ENCODE assay signal across 26 mouse cellular contexts in the genomic region with DNA sequence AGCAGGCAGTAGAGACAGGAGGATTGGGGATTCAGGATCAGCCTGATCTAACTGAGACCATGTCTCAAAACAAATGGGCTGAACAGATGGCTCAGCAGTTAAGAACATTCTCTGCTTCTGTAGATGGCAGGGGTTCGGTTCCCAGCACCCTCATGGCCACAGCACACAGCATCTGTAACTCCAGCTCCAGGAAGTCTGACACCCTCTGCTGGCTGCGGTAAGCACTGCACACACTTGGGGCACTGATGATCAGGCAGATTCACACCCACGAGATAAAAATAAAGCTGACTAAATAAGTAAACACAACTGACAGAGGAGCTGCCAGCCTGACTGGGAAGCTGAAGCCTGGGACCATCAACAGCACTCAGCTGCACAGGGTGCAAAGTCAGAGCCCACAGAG. TPM values are rescaled to one million over a fixed set of nuclear protein-coding genes. Genes with fewer than 3 reads are reported as not detected.
DNase-seq lines count a peak whose midpoint lies in the region; ATAC-seq and TF ChIP-seq lines count a peak whose summit lies in the region.
"Had no signal": no experiment of that assay in that cellular context is flagged by ENCODE, and none has a peak within 500 bp of the region (broad histone marks: within the 10 kb centered on the region; RNA-seq: fewer than 3 reads in every experiment).

No protein-coding gene starts in this region.

- H3K9me3 ChIP-seq in hindbrain, embryonic 14.5 days (ENCODE audit: control insufficient read depth, low read length), result no peaks in the 10 kb centered on the region
- H3K9me3 ChIP-seq in hindbrain, embryonic 10.5 days, result no peaks in the 10 kb centered on the region
- H3K9me3 ChIP-seq in E14TG2a.4 (ENCODE audit: low read length), result no peaks in the 10 kb centered on the region; the same call in 1 of the 2 replicates
- H3K9me3 ChIP-seq in ES-Bruce4 (replicated peaks; ENCODE audit: control insufficient read depth, insufficient read depth, low read length, poor library complexity, severe bottlenecking), result no peaks in the 10 kb centered on the region
- H3K9me3 ChIP-seq: embryonic facial prominence, embryonic 13.5 days; heart, embryonic 15.5 days; kidney, embryonic 15.5 days; liver, embryonic 12.5 days; midbrain, embryonic 10.5 days; midbrain, embryonic 15.5 days; stomach, embryonic 15.5 days had no signal

- TF ChIP-seq EP300 in ES-Bruce4 (IDR thresholded peaks at IDR 0.05; ENCODE audit: insufficient read depth, low read depth, low read length), result no peak

- H3K27me3 ChIP-seq in hindbrain, embryonic 14.5 days (ENCODE audit: control insufficient read depth, insufficient read depth, low read length), result no peaks in the 10 kb centered on the region
- H3K27me3 ChIP-seq in hindbrain, embryonic 10.5 days (ENCODE audit: insufficient read depth, poor library complexity, severe bottlenecking), result peaks cover 13% of the 10 kb centered on the region; the same call in 1 of the 2 replicates
- 0 out of 2 replicates have a peak, but pooled peaks cover 7% of the 10 kb centered on the region for H3K27me3 ChIP-seq in E14TG2a.4 (ENCODE audit: insufficient read depth, low read length)
- H3K27me3 ChIP-seq in ES-Bruce4 (ENCODE audit: control insufficient read depth, insufficient read depth, low read length, poor library complexity, severe bottlenecking), result no peaks in the 10 kb centered on the region
- H3K27me3 ChIP-seq: embryonic facial prominence, embryonic 13.5 days; heart, embryonic 15.5 days; kidney, embryonic 15.5 days; liver, embryonic 12.5 days; midbrain, embryonic 15.5 days; stomach, embryonic 15.5 days had no signal

- WGBS in hindbrain, embryonic 14.5 days, result 90% methylated on average over 3 of the region's 3 CpGs
- 85% methylated on average over 3 of the region's 3 CpGs for WGBS in hindbrain, embryonic 10.5 days
- WGBS in bone marrow, adult 2 months, result 73% methylated on average over 3 of the region's 3 CpGs

- peak; percentile 65 for TF ChIP-seq CTCF in E14TG2a.4 (conservative IDR thresholded peaks at IDR 0.05; ENCODE audit: low read length)
- TF ChIP-seq CTCF in ES-Bruce4 (IDR thresholded peaks at IDR 0.05; ENCODE audit: low read depth, low read length), result peak; percentile 46
- peak; percentile 10; the same call in 1 of the 2 replicates for TF ChIP-seq CTCF in bone marrow, adult 2 months (IDR thresholded peaks at IDR 0.05; ENCODE audit: control insufficient read depth, insufficient read depth, low read length)

- no peak overlapping the region for H3K4me2 ChIP-seq in hindbrain, embryonic 14.5 days (replicated peaks)
- H3K4me2 ChIP-seq: embryonic facial prominence, embryonic 13.5 days; heart, embryonic 15.5 days; kidney, embryonic 15.5 days; liver, embryonic 12.5 days; midbrain, embryonic 15.5 days; stomach, embryonic 15.5 days had no signal

- no peak for DNase-seq in hindbrain, embryonic 14.5 days (ENCODE audit: low spot score)
- DNase-seq in hindbrain, embryonic 10.5 days (ENCODE audit: low spot score), result no peak
- DNase-seq: adrenal gland, adult 2 months; adrenal gland, postnatal 36 days; B cell, adult 2 months; cerebellum, adult 9-10 months; gastrocnemius, postnatal 10 days; kidney, adult 18-20 months; kidney, postnatal 25 days; left cerebral cortex, postnatal 4 days; liver, postnatal 0 days; lung, postnatal 10 days; right cerebral cortex, postnatal 25 days had no signal

- peaks cover 7% of the 10 kb centered on the region; the same call in 1 of the 2 replicates for H3K4me1 ChIP-seq in hindbrain, embryonic 14.5 days (replicated peaks; ENCODE audit: control insufficient read depth, insufficient read depth, low read length)
- peaks cover 23% of the 10 kb centered on the region for H3K4me1 ChIP-seq in hindbrain, embryonic 10.5 days (replicated peaks)
- H3K4me1 ChIP-seq in E14TG2a.4 (replicated peaks; ENCODE audit: low read depth, low read length) (peaks cover 17% of the 10 kb centered on the region), ES-Bruce4 (ENCODE audit: control insufficient read depth, insufficient read depth, low read length) (no peaks in the 10 kb centered on the region)
- no peaks in the 10 kb centered on the region for H3K4me1 ChIP-seq in bone marrow, adult 2 months (ENCODE audit: control insufficient read depth, insufficient read depth, low read length)
- H3K4me1 ChIP-seq: embryonic facial prominence, embryonic 13.5 days; stomach, embryonic 15.5 days had no signal

- H3K27ac ChIP-seq in hindbrain, embryonic 14.5 days, result 0 out of 2 replicates have a peak overlapping the region, but pooled peaks have one; percentile 21
- H3K27ac ChIP-seq in hindbrain, embryonic 10.5 days, result no peak overlapping the region
- no peak overlapping the region for H3K27ac ChIP-seq in ES-Bruce4 (ENCODE audit: insufficient read depth, low read length)
- H3K27ac ChIP-seq in bone marrow, adult 2 months (ENCODE audit: control insufficient read depth, insufficient read depth, low read depth, low read length, poor library complexity), result no peak overlapping the region
- H3K27ac ChIP-seq: embryonic facial prominence, embryonic 13.5 days; heart, embryonic 15.5 days; kidney, embryonic 15.5 days; liver, embryonic 12.5 days; midbrain, embryonic 15.5 days; stomach, embryonic 15.5 days had no signal

- no peak for ATAC-seq in hindbrain, embryonic 14.5 days (ENCODE audit: low FRiP score)
- no peak for ATAC-seq in erythroid progenitor cell, adult 5-6 weeks (replicated peaks; ENCODE audit: low FRiP score, poor library complexity, severe bottlenecking)
- no peak for ATAC-seq in cerebellum, adult (ENCODE audit: insufficient number of reproducible peaks, low FRiP score, low TSS enrichment)
- ATAC-seq: activated CD4-positive, CD25-positive, alpha-beta regulatory T cell, adult 4 months; liver, embryonic 12.5 days; liver, postnatal 0 days; midbrain, embryonic 15.5 days had no signal

- TF ChIP-seq POLR2A in ES-Bruce4 (IDR thresholded peaks at IDR 0.05; ENCODE audit: insufficient read depth, low read length), result no peak
- no peak for TF ChIP-seq POLR2A in bone marrow, adult 2 months (IDR thresholded peaks at IDR 0.05; ENCODE audit: borderline replicate concordance, control insufficient read depth, low read depth, low read length)

- no peaks in the 10 kb centered on the region for H3K36me3 ChIP-seq in hindbrain, embryonic 14.5 days (replicated peaks; ENCODE audit: control insufficient read depth, insufficient read depth)
- H3K36me3 ChIP-seq in hindbrain, embryonic 10.5 days, result no peaks in the 10 kb centered on the region
- H3K36me3 ChIP-seq in E14TG2a.4 (ENCODE audit: insufficient read depth, low read length), result no peaks in the 10 kb centered on the region
- H3K36me3 ChIP-seq in ES-Bruce4 (ENCODE audit: control insufficient read depth, insufficient read depth, low read length, poor library complexity, severe bottlenecking), result no peaks in the 10 kb centered on the region
- H3K36me3 ChIP-seq: embryonic facial prominence, embryonic 13.5 days; heart, embryonic 15.5 days; kidney, embryonic 15.5 days; liver, embryonic 12.5 days; midbrain, embryonic 10.5 days; midbrain, embryonic 15.5 days; stomach, embryonic 15.5 days had no signal

- H3K9ac ChIP-seq in hindbrain, embryonic 14.5 days, result no peak overlapping the region
- no peak overlapping the region for H3K9ac ChIP-seq in ES-Bruce4 (ENCODE audit: low read depth, poor library complexity, severe bottlenecking)
- H3K9ac ChIP-seq: embryonic facial prominence, embryonic 13.5 days; heart, embryonic 15.5 days; kidney, embryonic 15.5 days; liver, embryonic 12.5 days; liver, postnatal 0 days; midbrain, embryonic 15.5 days; stomach, embryonic 15.5 days had no signal

- H3K4me3 ChIP-seq in hindbrain, embryonic 14.5 days (replicated peaks; ENCODE audit: low read length), result no peak overlapping the region
- H3K4me3 ChIP-seq in hindbrain, embryonic 10.5 days, result no peak overlapping the region
- no peak overlapping the region for H3K4me3 ChIP-seq in E14TG2a.4 (replicated peaks; ENCODE audit: low read length)
- no peak overlapping the region for H3K4me3 ChIP-seq in ES-Bruce4 (ENCODE audit: low read depth, low read length)
- H3K4me3 ChIP-seq in bone marrow, adult 2 months (replicated peaks; ENCODE audit: control insufficient read depth, low read depth, low read length), result no peak overlapping the region
- H3K4me3 ChIP-seq: embryonic facial prominence, embryonic 13.5 days; heart, embryonic 15.5 days; kidney, embryonic 15.5 days; liver, embryonic 12.5 days; midbrain, embryonic 10.5 days; midbrain, embryonic 15.5 days; stomach, embryonic 15.5 days had no signal

RNA-seq across cellular contexts. Expression of a gene that starts 25.5 kb away (rescaled TPM):
- 10.6 and 11.1 TPM in 2 replicates for polyA plus RNA-seq in hindbrain, embryonic 14.5 days (2014; fragmentation: Nextera tagmentation; extraction: Ambion mirVana)
- 6.2 and 7.7 TPM in 2 replicates for polyA plus RNA-seq in hindbrain, embryonic 10.5 days (2016; fragmentation: Nextera tagmentation; extraction: Ambion mirVana)
- polyA plus RNA-seq in ES-Bruce4 (2011; ENCODE audit: insufficient read depth, insufficient read length, low read depth, missing spikeins), result 4.5 and 5.2 TPM in 2 replicates
- 4.7 and 5.5 TPM in 2 replicates for polyA plus RNA-seq in bone marrow, adult 2 months (2011; ENCODE audit: insufficient read depth, insufficient read length, low replicate concordance, missing spikeins)
- 0.72 TPM in 1 of 2 replicates, not detected in the other for total RNA-seq in erythroid progenitor cell, adult 5-6 weeks (2015; ENCODE audit: low replicate concordance)
- total RNA-seq in erythroid progenitor cell, adult 5-6 weeks (2017; ENCODE audit: low replicate concordance), result 1.2 and 1.5 TPM in 2 replicates

RNA-seq across cellular contexts. Expression of a gene that starts 43.1 kb away (rescaled TPM):
- 0.48 and 0.90 TPM in 2 replicates for polyA plus RNA-seq in hindbrain, embryonic 14.5 days (2014; fragmentation: Nextera tagmentation; extraction: Ambion mirVana)
- polyA plus RNA-seq in hindbrain, embryonic 10.5 days (2016; fragmentation: Nextera tagmentation; extraction: Ambion mirVana), result 0.37 and 1.2 TPM in 2 replicates
- polyA plus RNA-seq in ES-Bruce4 (2011; ENCODE audit: insufficient read depth, insufficient read length, low read depth, missing spikeins), result 1.1 and 1.9 TPM in 2 replicates
- polyA plus RNA-seq in bone marrow, adult 2 months (2011; ENCODE audit: insufficient read depth, insufficient read length, low replicate concordance, missing spikeins), result 29.0 and 66.6 TPM in 2 replicates
- total RNA-seq in erythroid progenitor cell, adult 5-6 weeks (2015; ENCODE audit: low replicate concordance), result 4.2 and 9.4 TPM in 2 replicates
- total RNA-seq in erythroid progenitor cell, adult 5-6 weeks (2017; ENCODE audit: low replicate concordance), result 6.4 and 12.1 TPM in 2 replicates

Comparison
In these comparisons a context has a peak if more than half of its experiments do, and no peak if none do; other contexts are left out.
1. CTCF ChIP-seq: peak in every context shown above with its lines; median percentile 65 in E14TG2a.4; 46 in ES-Bruce4; 10 in bone marrow, adult 2 months.
2. RNA of a gene that starts 43.1 kb away (polyA plus RNA-seq): 29.0 to 66.6 TPM in bone marrow, adult 2 months; 1.1 to 1.9 TPM in ES-Bruce4, 0.48 to 0.90 TPM in hindbrain, embryonic 14.5 days and 0.37 to 1.2 TPM in hindbrain, embryonic 10.5 days; every median in the first group is over 10 times any median in the second.